Mouse (Mus musculus) lung, postnatal 25 days (tissue): ENCODE data around the gene Nudt9.

Experiments
- DNase-seq: peaks from one replicate; pipeline ENCODE4 v3.0.0; 2022; ENCODE audit warnings: low spot score

The Nudt9 gene

GRCm38 (mm10) chr5:104077508-104077907, 31.4 kb downstream of the Nudt9 start, which contains the start of gene Gm17660:
Gene Gm17660, minus strand, starts transcription at chr5:104077608.
- DNase-seq = no peak

- DNase-seq = no peak
Measured at GRCm38 (mm10) chr5:104080736-104081135, 34.6 kb downstream of the Nudt9 start.

- DNase-seq = no peak
Measured at GRCm38 (mm10) chr5:104085366-104085765, 39.3 kb downstream of the Nudt9 start.

- DNase-seq = no peak
Measured at GRCm38 (mm10) chr5:104089751-104090150, 43.6 kb downstream of the Nudt9 start.

- peak; percentile 63 for DNase-seq
Measured at GRCm38 (mm10) chr5:104095416-104096077, 49.4 kb downstream of the Nudt9 start.

- peak; percentile 69 for DNase-seq
Measured at GRCm38 (mm10) chr5:104096078-104096938, 50.2 kb downstream of the Nudt9 start.

- no peak for DNase-seq
Measured at GRCm38 (mm10) chr5:104101678-104102531, 55.8 kb downstream of the Nudt9 start.

- no peak for DNase-seq
Measured at GRCm38 (mm10) chr5:104103171-104103570, 57.1 kb downstream of the Nudt9 start.

GRCm38 (mm10) chr5:104104111-104104510, 58.0 kb downstream of the Nudt9 start:
- no peak for DNase-seq

GRCm38 (mm10) chr5:104108127-104108875, 62.2 kb downstream of the Nudt9 start:
- no peak for DNase-seq

GRCm38 (mm10) chr5:104108879-104109369, 62.8 kb downstream of the Nudt9 start:
- DNase-seq = no peak

GRCm38 (mm10) chr5:104109516-104109915, 63.4 kb downstream of the Nudt9 start:
- DNase-seq = peak; percentile 37

- no peak for DNase-seq
Measured at GRCm38 (mm10) chr5:104110171-104110920, 64.2 kb downstream of the Nudt9 start.

GRCm38 (mm10) chr5:104112016-104112415, 65.9 kb downstream of the Nudt9 start:
- peak; percentile 39 for DNase-seq

- no peak for DNase-seq
Measured at GRCm38 (mm10) chr5:104112511-104112910, 66.4 kb downstream of the Nudt9 start.

GRCm38 (mm10) chr5:104113491-104114172, 67.5 kb downstream of the Nudt9 start, which contains the start of gene Sparcl1:
Gene Sparcl1, minus strand, starts transcription at chr5:104113733.
- DNase-seq = peak; percentile 33
